Mouse (Mus musculus): ENCODE results near the gene Smoc1.

- TF ChIP-seq POLR2A (IDR thresholded peaks at IDR 0.05; ENCODE audit: borderline replicate concordance, low read depth, low read length) (no peak), CTCF (IDR thresholded peaks at IDR 0.05; ENCODE audit: low read depth, low read length) (no peak)
Observed at GRCm38 (mm10) chr12:81223276-81223675, 196.7 kb downstream of the Smoc1 start.
